Mouse (Mus musculus) activated CD4-positive, CD25-positive, alpha-beta regulatory T cell, adult 4 months (primary cell): Measurements from ENCODE around the gene Acer1. TPM values are rescaled to one million over a fixed set of nuclear protein-coding genes. Genes with fewer than 3 reads are reported as not detected.

Source experiments
- ATAC-seq: one replicate; pipeline ENCODE4 v1.8.0; 2017
- polyA plus RNA-seq, 2 experiments: library from polyadenylated mRNA; unstranded; fragments of 100-300 nt; shearing (Covaris generic); gene quantifications; one replicate each; pipeline ENCODE4 v1.2.1; 2017

The Acer1 gene
- not detected for polyA plus RNA-seq

- no peak for ATAC-seq
These were observed at the start of gene Acer1 for GRCm38 (mm10) chr17:56982013-56982412. Gene Acer1 (minus strand): TSS chr17:56982126.

- no peak for ATAC-seq
These were observed 49.2 kb upstream of the Acer1 start, which contains the start of gene Khsrp for GRCm38 (mm10) chr17:57030931-57031660. Gene Khsrp (minus strand): TSS chr17:57031522.

- ATAC-seq: no peak
These were observed 47.8 kb upstream of the Acer1 start for GRCm38 (mm10) chr17:57029691-57030090.

GRCm38 (mm10) chr17:57027471-57027870 lies 45.5 kb upstream of the Acer1 start:
- ATAC-seq: no peak

- no peak for ATAC-seq
These were observed 39.0 kb upstream of the Acer1 start for GRCm38 (mm10) chr17:57020960-57021359.

GRCm38 (mm10) chr17:57019693-57020092 lies 37.8 kb upstream of the Acer1 start:
- ATAC-seq: no peak

- no peak for ATAC-seq
These were observed 30.4 kb upstream of the Acer1 start for GRCm38 (mm10) chr17:57012245-57012795.

- ATAC-seq: peak; percentile 91
These were observed 29.6 kb upstream of the Acer1 start, which contains the start of the genes Gtf2f1 and Gm17949 for GRCm38 (mm10) chr17:57011236-57012141. Gene Gtf2f1 (minus strand): TSS chr17:57011288. Gene Gm17949 (plus strand): TSS chr17:57011469.

- peak; percentile 37 for ATAC-seq
These were observed 28.9 kb upstream of the Acer1 start for GRCm38 (mm10) chr17:57010911-57011235.

- ATAC-seq: no peak
These were observed 25.4 kb upstream of the Acer1 start for GRCm38 (mm10) chr17:57007137-57007905.

GRCm38 (mm10) chr17:57003994-57004393 lies 22.1 kb upstream of the Acer1 start:
- no peak for ATAC-seq

GRCm38 (mm10) chr17:57001228-57001627 lies 19.3 kb upstream of the Acer1 start:
- no peak for ATAC-seq

GRCm38 (mm10) chr17:56999968-57000609 lies 18.2 kb upstream of the Acer1 start, which contains the start of gene Pspn:
Gene Pspn (minus strand): TSS chr17:57000018.
- no peak for ATAC-seq

- ATAC-seq: no peak
These were observed 17.5 kb upstream of the Acer1 start for GRCm38 (mm10) chr17:56999414-56999813.

GRCm38 (mm10) chr17:56997029-56997667 lies 15.2 kb upstream of the Acer1 start, which contains the start of gene Alkbh7:
Gene Alkbh7 (plus strand): TSS chr17:56997339.
- peak; percentile 100 for ATAC-seq

- no peak for ATAC-seq
These were observed 14.6 kb upstream of the Acer1 start for GRCm38 (mm10) chr17:56996506-56996905.

- no peak for ATAC-seq
These were observed 13.1 kb upstream of the Acer1 start for GRCm38 (mm10) chr17:56995046-56995445.

- no peak for ATAC-seq
These were observed 9.0 kb upstream of the Acer1 start for GRCm38 (mm10) chr17:56990966-56991365.

GRCm38 (mm10) chr17:56990115-56990746 lies 8.3 kb upstream of the Acer1 start, which contains the start of gene Clpp:
Gene Clpp (plus strand): TSS chr17:56990305.
- ATAC-seq: peak; percentile 99

GRCm38 (mm10) chr17:56989467-56990114 lies 7.7 kb upstream of the Acer1 start:
- ATAC-seq: peak; percentile 67
